Mouse (Mus musculus): Measurements from ENCODE around the gene Lmf1. TPM values are rescaled to one million over a fixed set of nuclear protein-coding genes. Genes with fewer than 3 reads are reported as not detected.

The Lmf1 gene
- polyA plus RNA-seq, 1 experiment = 10.9 TPM

GRCm38 (mm10) chr17:25696263-25696662 lies 117.4 kb downstream of the Lmf1 start:
- no peaks in the 10 kb centered on the region for H3K4me1 ChIP-seq (ENCODE audit: control insufficient read depth, insufficient read depth, insufficient read length, low read length)
- no peak overlapping the region for H3K4me3 ChIP-seq (ENCODE audit: low read depth, low read length)
- no peak overlapping the region for H3K27ac ChIP-seq (ENCODE audit: insufficient read depth, low read depth, low read length)
- WGBS = 7% methylated on average over 1 of the region's 1 CpGs
- no peaks in the 10 kb centered on the region for H3K36me3 ChIP-seq (ENCODE audit: control insufficient read depth, insufficient read depth, low read length)
- TF ChIP-seq CTCF (IDR thresholded peaks at IDR 0.05; ENCODE audit: extremely low read depth, insufficient read length, insufficient replicate concordance, low read depth, low read length) = no peak
- no peaks in the 10 kb centered on the region for H3K27me3 ChIP-seq (ENCODE audit: control insufficient read depth, insufficient read depth, low read length)

GRCm38 (mm10) chr17:25698446-25698845 lies 119.6 kb downstream of the Lmf1 start:
- H3K4me1 ChIP-seq (ENCODE audit: control insufficient read depth, insufficient read depth, insufficient read length, low read length) = no peaks in the 10 kb centered on the region
- H3K4me3 ChIP-seq (ENCODE audit: low read depth, low read length) = no peak overlapping the region
- H3K27ac ChIP-seq (ENCODE audit: insufficient read depth, low read depth, low read length) = no peak overlapping the region
- no peaks in the 10 kb centered on the region for H3K36me3 ChIP-seq (ENCODE audit: control insufficient read depth, insufficient read depth, low read length)
- TF ChIP-seq CTCF (IDR thresholded peaks at IDR 0.05; ENCODE audit: extremely low read depth, insufficient read length, insufficient replicate concordance, low read depth, low read length) (peak; percentile 60; the same call in 1 of the 2 replicates), POLR2A (IDR thresholded peaks at IDR 0.05; ENCODE audit: low read depth, low read length) (no peak)
- H3K27me3 ChIP-seq (ENCODE audit: control insufficient read depth, insufficient read depth, low read length) = no peaks in the 10 kb centered on the region
- 9% methylated on average over 7 of the region's 7 CpGs for WGBS

- no peaks in the 10 kb centered on the region for H3K27me3 ChIP-seq (ENCODE audit: control insufficient read depth, insufficient read depth, low read length)
- H3K36me3 ChIP-seq (ENCODE audit: control insufficient read depth, insufficient read depth, low read length) = no peaks in the 10 kb centered on the region
- WGBS = 56% methylated on average over 9 of the region's 9 CpGs
- no peak for TF ChIP-seq POLR2A (IDR thresholded peaks at IDR 0.05; ENCODE audit: low read depth, low read length)
- no peak for TF ChIP-seq CTCF (IDR thresholded peaks at IDR 0.05; ENCODE audit: extremely low read depth, insufficient read length, insufficient replicate concordance, low read depth, low read length)
- no peak overlapping the region for H3K4me3 ChIP-seq (ENCODE audit: low read depth, low read length)
- no peak overlapping the region for H3K27ac ChIP-seq (ENCODE audit: insufficient read depth, low read depth, low read length)
- no peaks in the 10 kb centered on the region for H3K4me1 ChIP-seq (ENCODE audit: control insufficient read depth, insufficient read depth, insufficient read length, low read length)
These were observed 122.1 kb downstream of the Lmf1 start for GRCm38 (mm10) chr17:25700863-25701496.

GRCm38 (mm10) chr17:25709994-25710393 lies 131.1 kb downstream of the Lmf1 start:
- no peak overlapping the region for H3K27ac ChIP-seq (ENCODE audit: insufficient read depth, low read depth, low read length)
- WGBS = 92% methylated on average over 2 of the region's 2 CpGs
- TF ChIP-seq POLR2A (IDR thresholded peaks at IDR 0.05; ENCODE audit: low read depth, low read length) = no peak
- no peak for TF ChIP-seq CTCF (IDR thresholded peaks at IDR 0.05; ENCODE audit: extremely low read depth, insufficient read length, insufficient replicate concordance, low read depth, low read length)
- no peaks in the 10 kb centered on the region; the same call in 1 of the 2 replicates for H3K27me3 ChIP-seq (ENCODE audit: control insufficient read depth, insufficient read depth, low read length)
- H3K4me3 ChIP-seq (ENCODE audit: low read depth, low read length) = no peak overlapping the region
- no peaks in the 10 kb centered on the region for H3K4me1 ChIP-seq (ENCODE audit: control insufficient read depth, insufficient read depth, insufficient read length, low read length)
- H3K36me3 ChIP-seq (ENCODE audit: control insufficient read depth, insufficient read depth, low read length) = no peaks in the 10 kb centered on the region

- Histone ChIP-seq H3K27me3 (ENCODE audit: control insufficient read depth, insufficient read depth, low read length) (peaks cover 1% of the 10 kb centered on the region; the same call in 1 of the 2 replicates), H3K4me3 (ENCODE audit: low read depth, low read length) (no peak overlapping the region), H3K4me1 (ENCODE audit: control insufficient read depth, insufficient read depth, insufficient read length, low read length) (no peaks in the 10 kb centered on the region), H3K27ac (ENCODE audit: insufficient read depth, low read depth, low read length) (no peak overlapping the region), H3K36me3 (ENCODE audit: control insufficient read depth, insufficient read depth, low read length) (no peaks in the 10 kb centered on the region)
- WGBS = 62% methylated on average over 4 of the region's 4 CpGs
- TF ChIP-seq POLR2A (IDR thresholded peaks at IDR 0.05; ENCODE audit: low read depth, low read length) (no peak), CTCF (IDR thresholded peaks at IDR 0.05; ENCODE audit: extremely low read depth, insufficient read length, insufficient replicate concordance, low read depth, low read length) (no peak)
These were observed 132.3 kb downstream of the Lmf1 start for GRCm38 (mm10) chr17:25711136-25711535.

Other genes with a start within 250 kb of the Lmf1 start
- gene Tpsab1, start 233.5 kb upstream of the Lmf1 start, polyA plus RNA-seq (2012; rRNA removed) = 0.39 TPM in 1 of 2 replicates, not detected in the other
- 3.8 TPM in 1 of 2 replicates, not detected in the other for gene Tpsb2, start 212.8 kb upstream of the Lmf1 start, polyA plus RNA-seq (2012; rRNA removed)
- 15.8 and 59.6 TPM in 2 replicates for gene Tpsg1, start 209.8 kb upstream of the Lmf1 start, polyA plus RNA-seq (2012; rRNA removed)
- gene Cacna1h, start 145.3 kb upstream of the Lmf1 start, polyA plus RNA-seq (2012; rRNA removed) = 17.8 and 19.6 TPM in 2 replicates
- gene Tekt4, start 124.5 kb upstream of the Lmf1 start, polyA plus RNA-seq (2012; rRNA removed) = not detected in 2 replicates
- 0.29 and 0.53 TPM in 2 replicates for gene Sstr5, start 81.8 kb upstream of the Lmf1 start, polyA plus RNA-seq (2012; rRNA removed)
- 0.67 and 0.98 TPM in 2 replicates for gene Sox8, start 8.4 kb upstream of the Lmf1 start, polyA plus RNA-seq (2012; rRNA removed)
- 0.20 and 0.30 TPM in 2 replicates for gene Gng13, start 138.1 kb downstream of the Lmf1 start, polyA plus RNA-seq (2012; rRNA removed)
- 7.3 and 15.2 TPM in 2 replicates for gene Chtf18, start 148.3 kb downstream of the Lmf1 start, polyA plus RNA-seq (2012; rRNA removed)
- 12.4 and 23.0 TPM in 2 replicates for gene Rpusd1, start 148.6 kb downstream of the Lmf1 start, polyA plus RNA-seq (2012; rRNA removed)
- gene Mslnl, start 157.0 kb downstream of the Lmf1 start, polyA plus RNA-seq (2012; rRNA removed) = 0.16 and 0.20 TPM in 2 replicates
- 1.0 and 3.8 TPM in 2 replicates for gene Msln, start 175.3 kb downstream of the Lmf1 start, polyA plus RNA-seq (2012; rRNA removed)
- gene Narfl, start 194.7 kb downstream of the Lmf1 start, polyA plus RNA-seq (2012; rRNA removed) = 14.9 and 19.3 TPM in 2 replicates
- 12.7 and 25.0 TPM in 2 replicates for gene Haghl, start 206.6 kb downstream of the Lmf1 start, polyA plus RNA-seq (2012; rRNA removed)
- gene Ccdc78, start 207.5 kb downstream of the Lmf1 start, polyA plus RNA-seq (2012; rRNA removed) = 0.06 TPM in 1 of 2 replicates, not detected in the other
- 70.7 and 135 TPM in 2 replicates for gene Fam173a, start 213.8 kb downstream of the Lmf1 start, polyA plus RNA-seq (2012; rRNA removed)
- gene AC134908.4, start 216.6 kb downstream of the Lmf1 start, polyA plus RNA-seq (2012; rRNA removed) = 0.48 TPM in 1 of 2 replicates, not detected in the other
- 28.2 and 31.9 TPM in 2 replicates for gene Metrn, start 218.1 kb downstream of the Lmf1 start, polyA plus RNA-seq (2012; rRNA removed)
- 3.1 and 3.7 TPM in 2 replicates for gene Fbxl16, start 230.0 kb downstream of the Lmf1 start, polyA plus RNA-seq (2012; rRNA removed)
- 18.2 and 40.0 TPM in 2 replicates for gene Wdr24, start 244.5 kb downstream of the Lmf1 start, polyA plus RNA-seq (2012; rRNA removed)
- 30.2 and 47.3 TPM in 2 replicates for gene Jmjd8, start 249.8 kb downstream of the Lmf1 start, polyA plus RNA-seq (2012; rRNA removed)